Mouse (Mus musculus): ENCODE results near the gene Oxct2b.

GRCm38 (mm10) chr4:123155840-123156239 lies 39.8 kb downstream of the Oxct2b start:
- TF ChIP-seq CTCF (IDR thresholded peaks at IDR 0.05; ENCODE audit: low read depth), result no peak
- TF ChIP-seq EP300 (IDR thresholded peaks at IDR 0.05; ENCODE audit: low read depth), result no peak
